Mouse (Mus musculus): ENCODE measurements at regions not wholly inside any gene's neighbourhood (a gene's known extent, or its start where the extent isn't known, plus 50 kb on each side); places are given as distances from the start of the nearest gene placed in this dataset.

DNA sequence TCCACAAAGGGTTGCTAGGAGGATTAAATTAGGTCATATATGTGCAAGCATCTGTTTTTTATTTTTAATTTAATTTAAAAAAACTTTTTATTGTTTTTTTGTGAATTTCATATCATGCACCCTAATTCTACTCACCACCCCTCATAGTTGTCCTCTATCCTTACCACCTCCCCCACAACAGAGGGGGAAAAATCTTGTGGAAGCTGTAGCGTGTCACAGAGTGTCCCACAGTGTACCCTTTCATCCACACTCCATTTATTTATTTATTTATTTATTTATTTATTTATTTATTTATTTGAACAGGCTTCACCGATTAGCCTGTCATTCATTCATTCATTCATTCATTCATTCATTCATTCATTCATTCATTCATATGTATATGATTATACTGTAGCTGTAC is 177.8 kb downstream of the Wdr20rt start:
- H3K4me1 ChIP-seq (ENCODE audit: control insufficient read depth, insufficient read depth, low read length) = no peaks in the 10 kb centered on the region
- ATAC-seq (replicated peaks; ENCODE audit: extremely low read depth, insufficient read depth, low FRiP score) = no peak
- no peaks in the 10 kb centered on the region for H3K36me3 ChIP-seq (ENCODE audit: control insufficient read depth, insufficient read depth)
- H3K9me3 ChIP-seq (replicated peaks; ENCODE audit: control insufficient read depth, low read length) = no peaks in the 10 kb centered on the region
- H3K9ac ChIP-seq (ENCODE audit: low read length) = no peak overlapping the region
- no peaks in the 10 kb centered on the region for H3K27me3 ChIP-seq (ENCODE audit: control insufficient read depth, insufficient read depth, low read length)
- H3K27ac ChIP-seq (ENCODE audit: low read length) = no peak overlapping the region
- H3K4me3 ChIP-seq (ENCODE audit: low read length) = no peak overlapping the region
- no peak overlapping the region for H3K4me2 ChIP-seq (ENCODE audit: low read depth, low read length)
- WGBS = 85% methylated on average over 2 of the region's 2 CpGs

DNA sequence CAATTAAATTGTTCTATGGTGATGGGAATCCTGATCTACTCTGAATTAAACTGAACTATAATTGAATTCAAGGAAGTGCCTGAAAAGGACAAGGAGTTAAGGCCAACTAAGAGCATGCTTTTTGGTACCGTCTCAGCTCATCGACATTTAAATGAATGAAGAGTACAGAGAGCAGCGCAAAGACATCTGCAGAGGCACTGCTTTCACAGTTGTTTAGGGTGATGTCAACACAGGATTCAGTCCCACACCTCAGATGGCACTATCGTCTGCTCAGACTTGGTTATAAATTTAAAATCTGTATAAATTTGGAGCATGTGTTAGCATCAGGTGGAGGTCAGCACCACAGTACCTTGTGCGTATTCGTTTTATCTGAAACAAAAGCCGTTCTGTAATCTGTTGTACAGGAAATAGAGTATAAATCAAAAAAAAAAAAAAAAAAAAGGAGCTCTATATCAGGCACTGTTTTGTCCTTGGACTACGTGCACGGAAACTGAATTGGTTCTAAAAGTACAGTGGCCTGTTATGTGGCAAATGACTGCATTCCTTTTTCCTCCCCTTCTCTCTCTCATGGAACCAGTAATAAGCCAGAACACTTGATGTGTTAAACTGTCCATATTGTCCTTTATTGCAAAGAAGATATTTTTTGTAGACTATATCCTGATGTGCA is 187.8 kb downstream of the Wdr20rt start:
- Histone ChIP-seq H3K9ac (ENCODE audit: low read length) (no peak overlapping the region), H3K4me3 (ENCODE audit: low read length) (no peak overlapping the region), H3K36me3 (ENCODE audit: control insufficient read depth, insufficient read depth) (no peaks in the 10 kb centered on the region), H3K27me3 (ENCODE audit: control insufficient read depth, insufficient read depth, low read length) (no peaks in the 10 kb centered on the region), H3K4me1 (ENCODE audit: control insufficient read depth, insufficient read depth, low read length) (no peaks in the 10 kb centered on the region), H3K27ac (ENCODE audit: low read length) (no peak overlapping the region), H3K9me3 (replicated peaks; ENCODE audit: control insufficient read depth, low read length) (no peaks in the 10 kb centered on the region), H3K4me2 (ENCODE audit: low read depth, low read length) (no peak overlapping the region)
- no peak for ATAC-seq (replicated peaks; ENCODE audit: extremely low read depth, insufficient read depth, low FRiP score)
- WGBS = 73% methylated on average over 9 of the region's 9 CpGs

DNA sequence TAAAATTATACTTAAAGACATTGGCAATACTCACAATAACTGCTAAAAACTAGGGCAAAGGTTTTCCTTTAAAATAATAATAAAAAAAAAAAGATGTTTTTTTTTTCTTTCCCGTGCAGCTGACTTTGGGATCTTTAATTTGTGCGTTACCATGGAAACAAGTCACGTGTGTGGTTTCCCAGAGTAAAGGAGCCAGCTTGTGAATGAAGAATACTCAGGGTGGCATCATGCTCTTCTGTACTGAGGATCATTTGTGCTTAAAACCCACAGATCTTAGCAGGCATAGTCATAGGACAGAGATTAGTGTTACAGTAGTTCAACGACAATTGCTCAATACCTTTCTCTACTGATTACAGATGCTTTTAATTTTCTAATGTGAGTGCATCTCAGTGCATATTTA is 189.1 kb downstream of the Wdr20rt start:
- WGBS = 77% methylated on average over 4 of the region's 4 CpGs
- Histone ChIP-seq H3K4me3 (ENCODE audit: low read length) (no peak overlapping the region), H3K9ac (ENCODE audit: low read length) (no peak overlapping the region), H3K27ac (ENCODE audit: low read length) (no peak overlapping the region), H3K27me3 (ENCODE audit: control insufficient read depth, insufficient read depth, low read length) (no peaks in the 10 kb centered on the region), H3K4me1 (ENCODE audit: control insufficient read depth, insufficient read depth, low read length) (no peaks in the 10 kb centered on the region), H3K4me2 (ENCODE audit: low read depth, low read length) (no peak overlapping the region), H3K9me3 (replicated peaks; ENCODE audit: control insufficient read depth, low read length) (no peaks in the 10 kb centered on the region), H3K36me3 (ENCODE audit: control insufficient read depth, insufficient read depth) (no peaks in the 10 kb centered on the region)
- no peak for ATAC-seq (replicated peaks; ENCODE audit: extremely low read depth, insufficient read depth, low FRiP score)

GRCm38 (mm10) chr12:65416909-65417308 is 191.6 kb downstream of the Wdr20rt start:
- H3K27ac ChIP-seq (ENCODE audit: low read length) = no peak overlapping the region
- 68% methylated on average over 5 of the region's 5 CpGs for WGBS
- no peak for ATAC-seq (replicated peaks; ENCODE audit: extremely low read depth, insufficient read depth, low FRiP score)

DNA sequence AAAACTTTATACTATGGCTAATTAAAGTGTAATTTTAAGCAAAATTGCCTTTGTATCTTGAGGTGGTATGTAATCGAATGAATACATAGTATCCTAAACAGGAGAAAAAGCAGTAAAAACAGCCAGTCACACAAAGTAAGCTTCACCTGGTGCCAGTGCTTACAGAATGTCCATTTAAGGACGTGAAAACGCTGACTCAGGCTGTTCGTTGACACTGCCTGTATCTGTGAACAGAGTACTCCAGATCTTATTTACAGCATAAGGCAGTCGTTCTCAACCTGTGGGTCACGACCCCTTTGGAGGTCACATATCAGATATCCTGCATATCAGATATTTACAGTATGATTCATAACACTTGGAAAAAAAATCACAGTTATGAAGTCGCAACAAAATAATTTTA is 194.8 kb downstream of the Wdr20rt start:
- Histone ChIP-seq H3K27me3 (ENCODE audit: control insufficient read depth, insufficient read depth, low read length) (no peaks in the 10 kb centered on the region), H3K36me3 (ENCODE audit: control insufficient read depth, insufficient read depth) (no peaks in the 10 kb centered on the region), H3K9me3 (replicated peaks; ENCODE audit: control insufficient read depth, low read length) (no peaks in the 10 kb centered on the region), H3K4me3 (ENCODE audit: low read length) (no peak overlapping the region), H3K27ac (ENCODE audit: low read length) (no peak overlapping the region), H3K9ac (ENCODE audit: low read length) (no peak overlapping the region), H3K4me2 (ENCODE audit: low read depth, low read length) (no peak overlapping the region), H3K4me1 (ENCODE audit: control insufficient read depth, insufficient read depth, low read length) (no peaks in the 10 kb centered on the region)
- WGBS = 57% methylated on average over 7 of the region's 7 CpGs
- ATAC-seq (replicated peaks; ENCODE audit: extremely low read depth, insufficient read depth, low FRiP score) = no peak

More at GRCm38 (mm10) chr12:65416909-65417308, 191.6 kb downstream of the Wdr20rt start:
- Histone ChIP-seq H3K36me3 (ENCODE audit: control insufficient read depth, insufficient read depth) (no peaks in the 10 kb centered on the region), H3K4me2 (ENCODE audit: low read depth, low read length) (no peak overlapping the region), H3K9me3 (replicated peaks; ENCODE audit: control insufficient read depth, low read length) (no peaks in the 10 kb centered on the region), H3K9ac (ENCODE audit: low read length) (no peak overlapping the region), H3K4me1 (ENCODE audit: control insufficient read depth, insufficient read depth, low read length) (no peaks in the 10 kb centered on the region), H3K27me3 (ENCODE audit: control insufficient read depth, insufficient read depth, low read length) (no peaks in the 10 kb centered on the region), H3K4me3 (ENCODE audit: low read length) (no peak overlapping the region)

DNA sequence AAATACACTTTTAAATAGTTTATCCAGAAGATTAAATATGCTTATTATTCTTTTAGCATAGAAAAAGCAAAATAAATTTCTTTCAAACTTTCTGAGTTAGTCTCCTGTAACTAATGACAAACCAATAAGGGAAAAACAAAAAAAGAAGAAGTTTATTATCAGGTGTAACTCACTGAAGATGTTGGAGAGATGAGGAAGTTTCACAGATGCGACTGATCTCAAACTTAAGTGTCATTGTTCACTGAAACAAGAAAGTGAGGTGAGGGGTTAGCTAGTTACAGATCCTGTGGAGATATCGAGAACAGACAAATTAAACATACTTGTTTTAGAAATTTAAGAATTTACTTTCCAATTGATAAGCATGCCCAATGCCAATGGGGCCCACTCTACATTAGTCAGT is 199.2 kb downstream of the Wdr20rt start:
- ATAC-seq (replicated peaks; ENCODE audit: extremely low read depth, insufficient read depth, low FRiP score) = no peak
- Histone ChIP-seq H3K9me3 (replicated peaks; ENCODE audit: control insufficient read depth, low read length) (no peaks in the 10 kb centered on the region), H3K4me3 (ENCODE audit: low read length) (no peak overlapping the region), H3K27me3 (ENCODE audit: control insufficient read depth, insufficient read depth, low read length) (no peaks in the 10 kb centered on the region), H3K9ac (ENCODE audit: low read length) (no peak overlapping the region), H3K36me3 (ENCODE audit: control insufficient read depth, insufficient read depth) (no peaks in the 10 kb centered on the region), H3K4me2 (ENCODE audit: low read depth, low read length) (no peak overlapping the region), H3K27ac (ENCODE audit: low read length) (no peak overlapping the region), H3K4me1 (ENCODE audit: control insufficient read depth, insufficient read depth, low read length) (no peaks in the 10 kb centered on the region)
- WGBS = 94% methylated on average over 2 of the region's 2 CpGs

GRCm38 (mm10) chr12:65425440-65425839 is 200.1 kb downstream of the Wdr20rt start:
- no peak for ATAC-seq (replicated peaks; ENCODE audit: extremely low read depth, insufficient read depth, low FRiP score)
- H3K4me3 ChIP-seq (ENCODE audit: low read length) = no peak overlapping the region
- no peaks in the 10 kb centered on the region for H3K4me1 ChIP-seq (ENCODE audit: control insufficient read depth, insufficient read depth, low read length)
- H3K9ac ChIP-seq (ENCODE audit: low read length) = no peak overlapping the region
- no peaks in the 10 kb centered on the region for H3K36me3 ChIP-seq (ENCODE audit: control insufficient read depth, insufficient read depth)
- no peak overlapping the region for H3K4me2 ChIP-seq (ENCODE audit: low read depth, low read length)
- H3K27me3 ChIP-seq (ENCODE audit: control insufficient read depth, insufficient read depth, low read length) = no peaks in the 10 kb centered on the region
- H3K9me3 ChIP-seq (replicated peaks; ENCODE audit: control insufficient read depth, low read length) = no peaks in the 10 kb centered on the region
- WGBS = 89% methylated on average over 2 of the region's 2 CpGs
- H3K27ac ChIP-seq (ENCODE audit: low read length) = no peak overlapping the region

DNA sequence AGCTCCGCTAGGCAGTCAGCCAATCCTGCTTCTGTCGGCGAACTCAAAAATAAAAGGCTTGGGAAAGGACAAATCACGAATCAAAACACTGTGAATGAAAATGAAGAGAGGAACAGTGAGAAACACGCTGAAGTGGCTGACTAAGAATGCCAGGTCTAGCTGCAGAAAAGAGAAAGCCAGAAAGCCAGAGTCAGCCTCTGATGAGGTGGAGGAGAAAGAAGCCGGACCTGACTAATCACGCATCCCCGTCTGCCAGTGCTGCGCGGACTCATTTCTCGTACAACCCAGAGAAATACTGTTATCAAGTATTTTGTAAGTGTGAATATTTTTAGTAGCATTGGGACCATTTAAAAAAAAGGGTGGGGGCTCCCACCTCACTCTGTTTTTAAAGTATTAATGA is 201.6 kb downstream of the Wdr20rt start:
- no peak for ATAC-seq (replicated peaks; ENCODE audit: extremely low read depth, insufficient read depth, low FRiP score)
- H3K36me3 ChIP-seq (ENCODE audit: control insufficient read depth, insufficient read depth) = no peaks in the 10 kb centered on the region
- H3K27me3 ChIP-seq (ENCODE audit: control insufficient read depth, insufficient read depth, low read length) = no peaks in the 10 kb centered on the region
- 69% methylated on average over 11 of the region's 11 CpGs for WGBS
- H3K4me3 ChIP-seq (ENCODE audit: low read length) = no peak overlapping the region
- no peak overlapping the region for H3K27ac ChIP-seq (ENCODE audit: low read length)
- no peak overlapping the region for H3K9ac ChIP-seq (ENCODE audit: low read length)
- no peak overlapping the region for H3K4me2 ChIP-seq (ENCODE audit: low read depth, low read length)
- no peaks in the 10 kb centered on the region for H3K4me1 ChIP-seq (ENCODE audit: control insufficient read depth, insufficient read depth, low read length)
- H3K9me3 ChIP-seq (replicated peaks; ENCODE audit: control insufficient read depth, low read length) = no peaks in the 10 kb centered on the region

GRCm38 (mm10) chr12:65428214-65428981 is 203.1 kb downstream of the Wdr20rt start:
- no peak overlapping the region for H3K27ac ChIP-seq (ENCODE audit: low read length)
- 58% methylated on average over 23 of the region's 23 CpGs for WGBS
- H3K9me3 ChIP-seq (replicated peaks; ENCODE audit: control insufficient read depth, low read length) = no peaks in the 10 kb centered on the region
- no peak overlapping the region for H3K4me2 ChIP-seq (ENCODE audit: low read depth, low read length)
- H3K4me3 ChIP-seq (ENCODE audit: low read length) = no peak overlapping the region
- H3K36me3 ChIP-seq (ENCODE audit: control insufficient read depth, insufficient read depth) = no peaks in the 10 kb centered on the region
- no peak for ATAC-seq (replicated peaks; ENCODE audit: extremely low read depth, insufficient read depth, low FRiP score)
- H3K4me1 ChIP-seq (ENCODE audit: control insufficient read depth, insufficient read depth, low read length) = no peaks in the 10 kb centered on the region
- H3K9ac ChIP-seq (ENCODE audit: low read length) = no peak overlapping the region
- H3K27me3 ChIP-seq (ENCODE audit: control insufficient read depth, insufficient read depth, low read length) = no peaks in the 10 kb centered on the region
